Mouse (Mus musculus) heart, postnatal 4 days (tissue): ENCODE data around the gene Gpr87. TPM values are rescaled to one million over a fixed set of nuclear protein-coding genes. Genes with fewer than 3 reads are reported as not detected.

Experiments
- DNase-seq: peaks from one replicate; pipeline ENCODE4 v3.0.0; 2021
- total RNA-seq, 2 experiments: library from RNA; stranded (reverse); gene quantifications; 2 replicates each; pipeline ENCODE4 v1.2.3; 2021

Gene Gpr87
- total RNA-seq = not detected

DNA sequence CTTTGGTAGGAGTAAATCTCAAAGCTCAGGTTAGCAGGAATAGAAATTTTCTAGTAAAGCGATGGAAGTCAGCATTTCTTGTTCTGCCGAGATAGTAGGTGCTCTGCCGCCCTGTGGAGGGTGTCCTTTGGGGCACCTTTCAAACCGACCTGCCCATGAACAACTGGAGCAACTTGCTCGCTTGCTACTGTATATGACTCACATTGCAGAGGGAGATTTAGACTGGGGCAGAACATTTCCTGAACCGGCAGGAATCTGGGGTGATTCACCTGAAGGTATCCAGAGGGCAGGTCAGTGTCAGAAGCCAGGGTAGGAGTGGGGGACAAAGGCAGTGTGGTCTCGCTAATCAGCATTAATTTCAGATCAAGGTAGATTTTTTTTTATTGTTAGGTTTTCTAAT lies at the start of gene Gpr87:
Gpr87 (minus strand) TSS at position 167 of the 400 bp plus-strand sequence.
- DNase-seq = no peak

DNA sequence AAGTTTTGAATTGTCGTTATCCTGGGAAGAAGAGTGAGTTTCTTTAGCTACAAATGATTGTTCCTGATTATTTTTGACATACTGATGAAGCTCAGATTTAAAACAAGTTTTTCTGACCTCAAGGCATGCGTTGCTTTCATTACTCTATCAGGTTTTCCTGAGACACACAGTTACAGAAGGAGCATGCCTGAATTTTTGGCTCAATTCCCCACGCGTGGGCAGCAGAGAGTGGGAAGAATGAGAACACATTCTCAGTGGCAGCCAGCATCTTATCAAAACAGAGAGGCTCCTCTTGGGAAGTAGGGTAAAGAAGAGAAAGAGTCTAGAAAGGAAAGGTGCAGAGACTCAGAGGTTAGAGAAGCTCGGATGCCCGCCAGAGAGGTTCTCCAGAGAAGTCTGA lies 48.5 kb upstream of the Gpr87 start:
- peak; percentile 59 for DNase-seq

DNA sequence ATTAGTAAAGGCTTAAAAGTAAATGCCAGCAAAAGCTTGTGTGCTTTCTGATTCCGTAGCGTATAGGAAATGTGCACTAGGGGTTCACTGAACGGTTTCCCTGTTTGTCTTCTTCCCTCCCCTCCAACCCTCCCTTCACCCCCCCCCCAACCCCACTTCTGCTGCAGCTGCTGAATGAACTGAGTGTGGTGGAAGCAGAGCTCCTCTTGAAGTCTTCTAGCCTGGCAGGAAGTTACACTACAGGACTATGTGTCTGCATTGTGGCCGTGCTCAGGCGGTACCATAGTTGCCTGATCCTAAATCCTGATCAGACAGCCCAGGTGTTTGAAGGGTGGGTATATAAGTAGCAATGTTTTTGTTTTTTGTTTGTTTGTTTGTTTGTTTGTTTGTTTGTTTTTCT lies 40.0 kb upstream of the Gpr87 start:
- no peak for DNase-seq

DNA sequence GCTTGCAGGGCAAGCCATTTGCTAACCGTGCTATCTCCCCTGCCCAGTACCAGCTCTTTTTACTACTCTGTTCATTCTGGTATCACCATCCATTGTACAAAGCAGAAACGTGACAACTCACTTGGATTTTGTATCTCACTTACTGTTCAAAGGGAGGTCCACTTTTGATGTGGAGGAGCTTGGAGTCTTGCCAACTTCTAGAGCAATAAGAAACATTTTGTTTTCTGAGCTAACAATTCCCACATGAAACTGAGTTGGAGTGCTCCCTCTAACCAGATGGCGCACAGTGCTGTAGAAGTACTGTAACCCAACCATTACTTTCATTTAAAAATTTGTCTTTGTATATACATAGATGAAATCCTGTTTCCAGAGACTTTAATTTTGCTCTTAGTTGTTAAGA lies 36.0 kb upstream of the Gpr87 start:
- no peak for DNase-seq

DNA sequence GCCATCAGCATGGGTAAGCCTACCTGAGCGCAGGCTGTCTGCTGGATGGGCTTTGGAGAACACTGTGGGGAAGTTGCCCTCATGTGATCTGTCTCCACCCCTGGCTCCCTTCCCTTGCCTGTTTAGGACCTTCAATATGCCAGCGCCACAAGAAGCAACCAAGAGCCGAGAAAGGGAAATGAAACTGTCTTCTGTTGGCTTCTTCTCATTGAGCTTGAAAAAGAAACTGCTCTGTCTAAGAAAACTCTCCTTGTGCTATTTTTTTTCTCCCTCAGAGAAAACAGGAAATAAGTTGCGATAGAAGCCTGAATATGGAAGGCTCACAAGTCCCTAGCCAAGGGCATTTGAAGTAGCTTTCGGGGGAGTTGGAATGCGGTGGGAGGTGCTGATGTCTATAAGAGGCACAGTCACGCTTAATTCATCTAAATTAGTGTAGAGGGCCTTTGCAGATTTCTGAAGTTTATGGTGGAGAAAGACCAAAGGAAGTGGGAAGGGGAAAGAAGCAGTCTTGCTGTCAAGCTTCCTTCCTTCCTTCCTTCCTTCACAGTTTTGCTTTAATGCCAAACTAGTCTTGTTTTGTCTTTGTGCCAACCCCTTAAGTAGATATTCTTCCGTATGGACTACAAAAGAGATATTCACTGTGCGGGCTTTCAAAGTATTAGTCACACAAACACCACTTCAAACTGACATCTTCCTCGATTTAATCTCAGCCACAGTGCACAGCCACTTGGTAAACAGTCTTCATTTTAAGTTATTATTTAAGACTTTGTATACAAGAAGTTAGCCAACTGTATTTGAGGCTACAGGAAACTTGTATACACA lies 34.0 kb upstream of the Gpr87 start:
- DNase-seq = peak; percentile 34

DNA sequence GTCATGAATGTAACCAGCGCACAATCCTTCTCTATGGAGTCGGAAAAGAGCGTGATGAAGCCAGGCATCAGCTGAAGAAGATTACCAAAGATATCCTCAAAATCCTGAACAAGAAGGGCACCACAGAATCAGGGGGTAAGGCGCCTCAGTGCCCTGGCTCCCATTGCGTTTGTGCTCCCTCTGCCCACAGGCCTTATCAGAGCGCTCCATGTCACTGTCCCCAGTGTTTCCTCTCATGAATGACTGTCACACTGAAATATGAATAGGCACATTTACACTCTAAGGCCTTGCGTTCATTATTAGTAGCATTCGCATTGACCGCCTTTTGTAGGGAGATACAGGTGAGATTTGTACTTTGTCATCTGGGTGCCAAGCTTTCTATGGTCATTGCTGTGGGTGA lies 32.8 kb upstream of the Gpr87 start:
- no peak for DNase-seq

DNA sequence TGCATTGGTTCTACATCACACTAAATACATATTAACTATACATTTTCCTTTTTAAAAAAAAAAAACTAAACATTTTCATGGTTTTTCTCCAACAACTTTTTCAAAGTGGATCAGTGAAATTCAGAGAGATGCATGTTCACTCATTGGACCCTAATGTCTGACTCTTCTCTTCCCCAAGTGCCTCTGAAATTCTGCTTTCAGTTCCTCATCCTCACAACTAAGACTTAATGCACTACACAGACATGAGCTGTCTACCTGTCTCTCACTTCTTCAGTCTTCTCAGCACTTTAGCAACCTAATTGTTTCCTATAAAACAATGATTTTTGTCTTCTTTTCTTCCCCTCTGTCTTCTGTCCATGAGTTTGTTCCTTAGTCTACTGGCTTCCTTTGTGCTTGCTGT lies 30.5 kb upstream of the Gpr87 start:
- no peak for DNase-seq

DNA sequence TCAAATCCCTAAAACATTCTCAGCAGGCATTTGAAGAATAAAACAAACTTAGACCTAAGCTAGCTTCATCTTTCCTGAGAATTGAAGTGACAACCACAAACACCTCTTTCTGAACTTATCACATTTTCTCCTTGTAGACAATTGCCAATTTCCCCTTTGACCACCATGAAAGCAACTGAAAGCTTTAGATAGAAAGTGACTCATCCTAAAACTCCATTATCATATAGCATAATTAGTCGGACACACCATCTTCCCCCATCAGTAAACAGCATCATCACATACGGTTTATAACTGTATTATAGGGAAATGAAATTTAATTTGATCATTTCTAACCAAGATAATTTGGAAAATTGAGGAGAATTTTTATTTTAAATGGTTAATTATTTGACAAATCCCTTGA lies 27.4 kb upstream of the Gpr87 start:
- DNase-seq = no peak

DNA sequence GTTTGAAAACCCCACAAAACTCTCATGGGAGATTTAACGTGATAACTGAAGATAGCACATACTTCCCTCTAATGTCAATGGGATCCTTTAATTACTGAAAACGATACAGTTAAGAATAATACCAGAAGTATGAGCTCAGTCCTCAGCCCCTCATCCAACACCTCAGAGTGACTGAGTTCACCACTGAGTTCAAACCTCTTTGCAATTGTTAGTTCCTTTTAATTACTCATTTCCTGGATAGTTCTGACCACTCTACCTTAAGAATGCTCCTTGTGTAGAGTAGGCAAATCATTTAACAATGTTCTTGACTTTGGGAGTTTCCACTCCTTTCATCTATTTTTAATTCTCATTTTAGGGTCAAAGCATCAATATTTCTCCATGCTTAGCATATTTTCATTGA lies 24.4 kb upstream of the Gpr87 start:
- no peak for DNase-seq

DNA sequence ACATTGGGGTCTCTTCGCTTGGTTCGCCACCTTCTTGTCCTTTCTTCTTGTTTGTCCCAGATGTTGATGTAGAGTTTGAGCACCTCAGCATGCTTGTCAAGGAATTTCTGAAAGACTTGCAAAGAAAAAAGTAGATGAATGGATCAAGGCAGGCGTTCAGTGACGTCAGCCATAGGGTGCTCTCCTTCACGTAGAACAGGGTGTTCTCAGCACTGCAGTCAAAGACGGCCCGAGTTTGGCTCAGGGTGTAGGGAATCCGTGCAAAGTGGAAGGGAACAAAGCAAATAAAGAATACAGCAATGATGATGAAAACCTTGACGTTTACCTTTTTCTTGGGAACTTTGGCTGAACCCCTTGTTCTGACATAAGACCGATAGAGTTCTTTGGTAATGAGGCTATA lies 22.3 kb upstream of the Gpr87 start:
- no peak for DNase-seq

DNA sequence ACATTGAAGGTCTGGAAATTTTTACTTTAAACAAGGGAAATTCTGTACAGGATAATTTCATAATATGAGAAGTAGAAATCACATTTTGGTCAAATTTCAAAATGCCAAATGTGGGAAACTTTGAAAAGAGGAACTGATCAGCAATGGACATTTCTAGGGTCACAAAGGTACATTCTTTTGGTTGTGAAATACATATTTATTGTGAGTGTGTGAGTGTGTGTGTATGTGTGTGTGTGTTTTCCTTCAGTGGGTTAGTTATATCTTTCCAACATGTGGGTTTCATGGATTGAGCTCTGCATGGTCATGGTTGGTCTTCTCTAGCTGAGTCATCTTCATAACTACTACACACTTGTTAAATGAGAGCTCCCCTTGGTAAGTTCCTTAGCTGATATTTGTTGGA lies 17.5 kb upstream of the Gpr87 start:
- DNase-seq = no peak

DNA sequence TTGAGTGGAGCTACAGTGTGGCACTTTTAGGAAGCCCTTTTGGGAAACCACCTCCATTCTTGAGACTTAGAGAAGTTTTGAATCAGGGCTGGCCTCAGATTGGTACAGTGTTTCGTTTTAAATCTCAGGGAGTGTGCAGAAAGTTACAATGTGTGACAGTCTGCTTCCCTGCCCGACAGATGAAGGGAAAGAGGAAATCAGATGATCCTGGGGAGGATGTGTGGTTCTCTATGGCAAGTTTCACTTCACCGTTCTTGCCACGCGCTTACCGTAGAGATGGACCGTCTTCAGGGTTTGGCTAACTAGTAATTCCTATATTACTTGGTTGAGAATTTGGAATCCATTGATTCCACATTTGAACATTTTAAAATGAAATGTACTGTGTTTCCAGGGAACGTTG lies 16.9 kb upstream of the Gpr87 start:
- DNase-seq = no peak

DNA sequence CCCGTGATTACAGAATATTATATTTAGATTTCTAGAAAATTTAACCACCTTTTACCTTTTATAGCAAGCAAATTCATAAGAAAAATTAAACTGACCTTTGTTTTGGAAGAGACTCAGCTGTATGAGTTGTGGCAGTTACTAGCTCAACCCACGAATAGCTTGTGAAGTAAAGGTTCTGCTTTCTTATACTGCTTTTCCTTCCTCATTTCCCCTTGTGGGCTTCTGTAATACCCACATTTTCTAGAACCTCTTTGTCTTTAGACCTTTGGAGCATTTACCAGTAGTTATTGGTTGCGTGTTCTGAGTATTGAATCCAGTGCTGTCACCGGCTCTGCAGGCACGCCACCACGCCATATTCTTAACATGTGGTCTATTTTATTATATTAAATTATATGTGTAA lies 15.8 kb upstream of the Gpr87 start, which contains the start of gene P2ry13:
P2ry13 (minus strand) TSS at position 156 of the 400 bp plus-strand sequence.
- DNase-seq = no peak

DNA sequence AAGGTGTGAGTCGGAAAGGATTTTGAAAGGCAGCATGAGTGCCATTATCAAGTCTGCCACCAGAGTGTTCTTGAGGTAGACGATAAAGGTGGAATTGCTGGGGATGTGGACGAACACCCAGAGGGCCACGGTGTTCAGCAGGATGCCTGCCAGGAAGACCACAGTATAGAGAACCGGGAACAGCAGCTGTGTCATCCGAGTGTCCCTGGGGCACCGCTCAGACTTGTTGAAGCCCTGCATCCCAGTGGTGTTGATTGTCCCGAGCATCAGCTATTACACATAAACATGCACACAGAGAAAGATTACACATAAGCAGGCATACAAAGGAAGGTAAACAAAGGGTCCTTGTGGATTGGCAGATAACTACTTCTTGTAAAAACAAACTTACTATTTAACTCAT lies 15.2 kb upstream of the Gpr87 start:
- no peak for DNase-seq

DNA sequence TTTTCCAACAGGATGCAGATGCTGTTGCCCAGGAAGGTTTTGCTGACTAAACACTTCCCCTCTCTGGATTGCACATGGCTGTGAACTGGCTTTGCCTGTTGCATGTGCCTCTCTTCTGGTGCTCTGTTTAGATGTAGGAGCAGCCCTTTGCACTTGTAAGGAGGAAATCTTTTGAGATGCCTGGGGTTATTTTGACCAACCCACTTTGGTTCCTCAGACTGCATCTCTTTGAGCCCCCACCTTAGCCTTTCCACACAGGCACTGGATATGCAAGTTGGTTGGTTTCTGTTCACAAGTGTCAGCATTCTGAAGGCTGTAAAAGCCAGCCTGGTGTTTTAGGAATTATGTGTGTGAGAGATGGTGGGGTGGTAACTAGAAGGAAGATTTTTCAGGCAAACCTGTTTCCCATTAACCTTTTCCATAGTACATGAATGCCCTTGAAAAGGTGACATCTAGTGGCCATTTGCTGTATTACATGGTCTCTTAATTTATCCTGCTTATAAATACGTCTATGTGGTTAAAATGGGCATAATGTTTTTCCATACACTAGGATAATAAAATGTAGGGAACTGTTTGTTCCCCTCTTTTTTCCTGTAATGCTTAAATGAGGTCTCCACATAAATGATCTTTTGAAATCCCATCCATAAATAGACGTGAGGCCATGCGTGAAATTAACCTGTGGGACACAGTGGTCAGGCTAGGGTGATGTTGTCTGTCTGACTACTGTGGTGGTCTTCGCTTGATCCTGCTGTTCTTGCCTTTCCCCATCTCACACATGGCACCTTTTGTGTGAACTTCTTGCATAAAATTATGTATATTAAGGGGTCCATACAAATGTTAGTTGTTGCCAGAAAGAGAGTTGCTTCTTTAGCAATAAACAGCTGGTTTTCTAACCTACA lies 14.0 kb upstream of the Gpr87 start:
- peak; percentile 21 for DNase-seq

DNA sequence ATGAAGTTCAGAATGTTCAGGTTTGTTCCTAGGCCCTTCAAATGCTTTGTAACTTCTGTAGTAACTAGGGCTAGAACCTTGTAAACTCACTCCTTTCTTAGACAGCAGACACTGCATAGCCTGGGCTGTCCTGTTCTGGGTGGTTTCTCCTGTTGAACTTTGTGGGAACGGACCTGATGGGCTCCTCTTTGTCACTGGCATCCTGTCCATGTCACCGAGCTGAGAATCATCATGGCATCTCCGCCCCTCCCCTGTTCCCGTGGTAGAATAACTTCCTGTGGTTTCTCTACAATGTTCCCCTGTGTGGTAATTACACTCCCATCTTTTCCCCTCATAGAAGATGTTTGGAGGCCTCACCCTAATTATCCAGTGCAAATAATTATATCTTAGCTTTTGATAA lies 11.0 kb upstream of the Gpr87 start:
- DNase-seq = no peak

DNA sequence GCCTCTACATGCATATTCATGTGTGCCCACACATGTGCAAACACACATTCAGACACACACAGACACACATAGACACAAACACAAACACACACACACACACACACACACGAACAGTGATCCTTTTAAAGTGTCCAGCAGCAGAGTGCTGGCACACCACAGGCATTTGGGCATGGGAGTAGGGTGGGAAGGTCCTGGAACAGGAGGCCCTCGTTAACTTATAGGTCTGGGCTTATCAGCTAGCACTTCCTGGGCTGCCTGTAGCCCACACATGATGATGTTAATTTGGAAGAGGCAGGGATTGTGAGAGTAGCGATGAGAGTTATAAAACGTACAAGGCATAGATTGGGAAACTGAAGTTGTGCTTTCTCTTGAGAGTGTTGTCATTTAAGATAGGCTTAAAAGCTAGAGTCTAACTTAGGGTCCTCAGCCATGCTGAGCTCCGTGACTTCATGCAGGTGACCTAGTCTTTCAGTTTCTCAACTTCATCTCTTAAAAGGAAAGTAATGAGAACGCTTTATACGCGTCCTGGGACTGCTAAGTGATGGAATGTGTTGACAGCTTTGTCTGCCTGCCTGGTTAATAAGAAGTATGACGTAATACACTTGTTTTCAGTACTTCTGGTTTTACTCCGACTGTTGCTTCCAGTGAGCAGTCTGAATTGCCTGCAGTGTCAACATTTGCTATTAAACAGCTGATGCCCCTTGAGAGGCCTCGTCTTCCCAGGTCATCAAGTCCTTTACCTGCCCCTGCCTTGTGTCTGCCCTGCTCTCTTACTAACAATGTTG lies 10.0 kb upstream of the Gpr87 start:
- DNase-seq = peak; percentile 25

DNA sequence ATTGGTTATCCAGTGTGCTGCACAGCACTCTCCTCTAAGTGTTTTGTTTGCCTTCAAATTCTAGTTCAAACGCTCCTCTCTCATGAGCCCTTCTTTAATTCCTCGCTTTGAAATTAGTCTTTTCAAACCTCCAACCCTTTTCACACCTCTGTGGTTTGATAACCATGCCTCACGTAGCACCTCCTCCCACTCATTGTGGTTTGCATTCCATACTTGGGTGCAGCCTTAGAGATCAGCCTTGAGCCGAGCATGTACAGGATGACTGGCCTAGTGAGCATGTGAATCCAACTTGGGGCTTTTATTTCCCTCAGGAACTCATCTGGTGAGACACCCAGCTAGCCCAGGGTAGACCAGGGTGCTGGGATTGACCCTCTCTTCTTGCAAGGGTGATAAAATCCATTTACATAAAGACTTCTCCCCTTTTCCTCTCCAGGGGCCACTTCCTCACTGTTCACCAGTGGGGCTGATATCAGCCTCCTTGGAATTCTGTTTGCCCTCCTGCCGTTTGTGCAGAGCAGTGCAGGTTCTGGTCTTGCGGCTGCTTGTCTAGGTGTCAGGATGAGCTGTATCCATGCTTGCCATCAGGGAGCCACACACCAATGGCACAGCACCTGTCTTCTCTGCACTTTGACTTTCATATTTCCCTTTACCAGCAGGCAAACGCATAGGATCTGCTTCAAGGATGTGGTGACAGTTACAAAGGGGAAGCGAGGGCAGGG lies 9.1 kb upstream of the Gpr87 start:
- DNase-seq = no peak

DNA sequence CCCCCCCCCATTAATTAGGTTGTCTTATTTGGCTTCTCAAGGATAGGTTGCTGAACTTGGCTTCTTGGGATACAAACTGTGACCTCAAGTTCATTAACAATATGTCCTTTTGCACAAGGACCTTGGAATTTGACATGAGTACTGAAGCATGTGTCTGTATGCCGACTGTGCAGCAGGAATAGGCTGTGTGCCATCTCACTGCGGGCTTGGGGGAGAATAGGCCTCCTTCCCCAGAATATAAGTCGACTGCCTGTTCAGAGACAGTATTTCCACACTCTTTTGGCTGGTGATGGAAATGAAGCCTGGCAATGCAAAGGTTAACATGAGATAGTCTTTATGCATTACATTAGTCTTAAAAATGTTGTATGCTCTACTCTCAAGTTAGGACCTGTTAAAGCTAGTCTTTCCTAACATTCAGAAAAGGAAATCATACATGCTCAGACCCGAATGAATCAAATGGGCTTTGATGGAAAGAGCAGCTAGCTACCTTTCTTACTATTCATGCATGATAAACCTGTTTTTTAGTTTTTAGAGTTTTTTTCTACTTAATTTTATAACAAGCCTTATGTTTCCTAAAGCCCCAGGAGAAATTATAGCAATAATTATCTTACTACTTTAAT lies 2.5 kb upstream of the Gpr87 start:
- DNase-seq = no peak

DNA sequence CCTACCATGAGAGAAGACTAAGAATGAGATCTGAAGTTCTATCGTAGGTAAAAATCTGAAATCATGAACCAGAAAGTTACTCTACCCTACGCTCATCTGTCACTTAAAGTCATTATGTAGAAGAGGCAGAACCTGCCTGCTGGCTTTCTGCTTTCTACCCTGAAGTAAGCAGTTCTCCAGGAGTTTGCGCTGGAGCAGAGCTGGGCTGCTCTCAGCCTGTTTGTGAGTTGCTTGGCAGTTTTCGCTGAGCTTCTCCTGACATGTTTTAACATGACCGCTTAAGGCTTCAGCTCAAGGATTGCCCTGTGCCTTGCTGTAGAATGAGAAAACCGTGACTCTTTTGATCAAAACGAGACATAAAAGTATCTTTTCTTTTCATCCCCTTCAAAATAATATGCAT lies 805 bp downstream of the Gpr87 start:
- DNase-seq = no peak

DNA sequence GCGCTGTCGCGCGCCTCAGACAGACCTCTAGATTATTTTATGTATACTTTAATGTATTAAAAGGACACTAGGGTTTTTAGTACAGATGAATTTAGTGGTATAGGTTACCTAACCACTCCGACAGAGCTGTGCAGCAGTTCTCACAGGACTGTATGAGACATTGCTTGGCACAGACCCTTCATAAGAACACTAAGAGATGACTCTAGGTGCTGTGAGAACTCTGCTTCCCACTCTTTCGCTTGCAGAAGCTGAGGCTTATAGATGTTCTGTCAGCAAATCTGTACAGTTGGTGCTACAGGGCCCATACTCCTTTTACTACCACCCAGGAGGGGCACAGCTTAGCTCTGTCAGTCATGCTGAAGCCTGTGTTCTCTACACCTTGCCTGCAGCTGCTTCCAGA lies 3.2 kb downstream of the Gpr87 start:
- DNase-seq = no peak

DNA sequence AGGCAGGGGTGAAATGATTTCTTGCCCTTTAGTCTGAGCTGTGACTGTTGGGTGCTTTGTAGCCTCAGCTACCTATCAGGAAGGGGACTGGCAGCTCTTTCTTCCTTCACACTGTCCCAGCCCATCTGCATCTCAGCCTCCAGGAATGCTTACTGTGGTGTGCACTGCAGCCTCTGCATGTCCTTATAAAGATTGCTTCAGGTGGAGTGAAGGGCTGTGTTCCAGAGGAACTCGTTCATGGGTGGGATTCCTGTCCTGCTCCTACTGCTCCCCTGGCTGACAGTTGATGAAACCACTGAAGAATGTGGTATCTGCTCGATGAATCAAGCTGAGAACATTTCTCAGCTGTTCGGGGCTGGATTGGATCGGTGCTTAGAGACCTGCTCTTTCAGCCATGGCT lies 7.6 kb downstream of the Gpr87 start:
- no peak for DNase-seq
